Mouse (Mus musculus): ENCODE data around the gene Chd9.
"Not testable (repeated sequence)": the region's sequence is repeated elsewhere in the genome, so short reads cannot be mapped to it uniquely, and the experiment has no call there.

Chd9 gene

GRCm38 (mm10) chr8:90869920-90870777, 42.0 kb downstream of the Chd9 start:
- DNase-seq (ENCODE audit: extremely low read depth, low read depth, low spot score): no peak

GRCm38 (mm10) chr8:90871375-90872080, 43.4 kb downstream of the Chd9 start:
- DNase-seq (ENCODE audit: extremely low read depth, low read depth, low spot score): no peak

GRCm38 (mm10) chr8:90873051-90873450, 44.9 kb downstream of the Chd9 start:
- no peak for DNase-seq (ENCODE audit: extremely low read depth, low read depth, low spot score)

GRCm38 (mm10) chr8:90876213-90876721, 48.1 kb downstream of the Chd9 start:
- no peak for DNase-seq (ENCODE audit: extremely low read depth, low read depth, low spot score)

- DNase-seq (ENCODE audit: extremely low read depth, low read depth, low spot score): no peak
Measured at GRCm38 (mm10) chr8:90876722-90877429, 48.7 kb downstream of the Chd9 start.

GRCm38 (mm10) chr8:90877430-90877975, 49.4 kb downstream of the Chd9 start:
- no peak for DNase-seq (ENCODE audit: extremely low read depth, low read depth, low spot score)

- no peak for DNase-seq (ENCODE audit: extremely low read depth, low read depth, low spot score)
Measured at GRCm38 (mm10) chr8:90878551-90878950, 50.4 kb downstream of the Chd9 start.

GRCm38 (mm10) chr8:90880041-90880440, 51.9 kb downstream of the Chd9 start:
- DNase-seq (ENCODE audit: extremely low read depth, low read depth, low spot score): no peak

- DNase-seq (ENCODE audit: extremely low read depth, low read depth, low spot score): no peak
Measured at GRCm38 (mm10) chr8:90881181-90881580, 53.0 kb downstream of the Chd9 start.

- DNase-seq (ENCODE audit: extremely low read depth, low read depth, low spot score): peak; percentile 83
Measured at GRCm38 (mm10) chr8:90882088-90882691, 54.0 kb downstream of the Chd9 start.

- DNase-seq (ENCODE audit: extremely low read depth, low read depth, low spot score): no peak
Measured at GRCm38 (mm10) chr8:90885671-90886368, 57.7 kb downstream of the Chd9 start.

- DNase-seq (ENCODE audit: extremely low read depth, low read depth, low spot score): not testable (repeated sequence)
Measured at GRCm38 (mm10) chr8:90886369-90886712, 58.2 kb downstream of the Chd9 start.

GRCm38 (mm10) chr8:90887328-90887727, 59.2 kb downstream of the Chd9 start:
- not testable (repeated sequence) for DNase-seq (ENCODE audit: extremely low read depth, low read depth, low spot score)

- DNase-seq (ENCODE audit: extremely low read depth, low read depth, low spot score): no peak
Measured at GRCm38 (mm10) chr8:90891872-90892578, 63.9 kb downstream of the Chd9 start.

GRCm38 (mm10) chr8:90892579-90892919, 64.4 kb downstream of the Chd9 start:
- DNase-seq (ENCODE audit: extremely low read depth, low read depth, low spot score): peak; percentile 84

GRCm38 (mm10) chr8:90894231-90894914, 66.2 kb downstream of the Chd9 start:
- DNase-seq (ENCODE audit: extremely low read depth, low read depth, low spot score): no peak

- DNase-seq (ENCODE audit: extremely low read depth, low read depth, low spot score): no peak
Measured at GRCm38 (mm10) chr8:90897343-90897742, 69.2 kb downstream of the Chd9 start.

GRCm38 (mm10) chr8:90898578-90898977, 70.4 kb downstream of the Chd9 start:
- no peak for DNase-seq (ENCODE audit: extremely low read depth, low read depth, low spot score)

- no peak for DNase-seq (ENCODE audit: extremely low read depth, low read depth, low spot score)
Measured at GRCm38 (mm10) chr8:90902002-90902401, 73.8 kb downstream of the Chd9 start.
